Mouse (Mus musculus): ENCODE data around the gene Zfp692.
A peak's percentile ranks its signal among the peaks of the same experiment; 100 is the strongest.

Gene Zfp692

GRCm38 (mm10) chr11:58308661-58309060 lies 1.8 kb downstream of the Zfp692 start:
- DNase-seq, result no peak

GRCm38 (mm10) chr11:58314069-58314468 lies 7.2 kb downstream of the Zfp692 start:
- DNase-seq, result no peak

- no peak for DNase-seq
These were observed 8.8 kb downstream of the Zfp692 start for GRCm38 (mm10) chr11:58315536-58316168.

- DNase-seq, result no peak
These were observed 9.5 kb downstream of the Zfp692 start for GRCm38 (mm10) chr11:58316344-58316743.

- no peak for DNase-seq
These were observed 10.0 kb downstream of the Zfp692 start for GRCm38 (mm10) chr11:58316768-58317390.

GRCm38 (mm10) chr11:58322824-58323569 lies 16.1 kb downstream of the Zfp692 start:
- peak; percentile 99 for DNase-seq

GRCm38 (mm10) chr11:58323570-58324340 lies 16.9 kb downstream of the Zfp692 start:
- no peak for DNase-seq

GRCm38 (mm10) chr11:58324614-58325229 lies 17.9 kb downstream of the Zfp692 start:
- DNase-seq, result no peak

- no peak for DNase-seq
These were observed 19.9 kb downstream of the Zfp692 start for GRCm38 (mm10) chr11:58326781-58327180.

GRCm38 (mm10) chr11:58329906-58330275 lies 23.0 kb downstream of the Zfp692 start:
- no peak for DNase-seq

GRCm38 (mm10) chr11:58330276-58331148 lies 23.6 kb downstream of the Zfp692 start, which contains the start of the genes Zfp672 and Sh3bp5l:
TSS of gene Zfp672 (minus strand) at chr11:58330339.
TSS of gene Sh3bp5l (plus strand) at chr11:58330724.
- DNase-seq, result peak; percentile 93

GRCm38 (mm10) chr11:58331149-58331495 lies 24.3 kb downstream of the Zfp692 start:
- DNase-seq, result no peak

GRCm38 (mm10) chr11:58331546-58331945 lies 24.7 kb downstream of the Zfp692 start:
- DNase-seq, result no peak

- DNase-seq, result peak; percentile 75
These were observed 27.9 kb downstream of the Zfp692 start for GRCm38 (mm10) chr11:58334746-58335145.

GRCm38 (mm10) chr11:58346745-58347144 lies 39.9 kb downstream of the Zfp692 start:
- no peak for DNase-seq

- no peak for DNase-seq
These were observed 43.8 kb downstream of the Zfp692 start for GRCm38 (mm10) chr11:58350628-58351027.

- no peak for DNase-seq
These were observed 44.3 kb downstream of the Zfp692 start for GRCm38 (mm10) chr11:58351179-58351578.

GRCm38 (mm10) chr11:58352681-58353548 lies 46.0 kb downstream of the Zfp692 start:
- DNase-seq, result no peak

GRCm38 (mm10) chr11:58353709-58354108 lies 46.8 kb downstream of the Zfp692 start:
- no peak for DNase-seq

GRCm38 (mm10) chr11:58354476-58354875 lies 47.6 kb downstream of the Zfp692 start:
- no peak for DNase-seq

GRCm38 (mm10) chr11:58354927-58355326 lies 48.1 kb downstream of the Zfp692 start:
- no peak for DNase-seq
